Mouse (Mus musculus) stomach, embryonic 16.5 days (tissue): ENCODE results near the gene Tubb4b. TPM values are rescaled to one million over a fixed set of nuclear protein-coding genes. Genes with fewer than 3 reads are reported as not detected.

Source experiments
- ATAC-seq: fragments of 200-750 bp; cut with Nextera tagmentation; 2 replicates; pipeline ENCODE4 v1.8.0; 2017; ENCODE audit warnings: moderate number of reproducible peaks, moderate TSS enrichment; ENCODE audit not compliant: insufficient read depth, low FRiP score
- H3K27ac ChIP-seq: fragments of 300-500 bp; sonication (generic); 2 replicates; pipeline ENCODE4 v1.5.1; 2014; ENCODE audit warnings: low read length
- H3K27me3 ChIP-seq: fragments of 300-500 bp; sonication (generic); 2 replicates; pipeline ENCODE4 v1.6.1; 2014; ENCODE audit warnings: low read length, control low read depth, mixed read lengths; ENCODE audit not compliant: control insufficient read depth, insufficient read depth
- H3K36me3 ChIP-seq: fragments of 300-500 bp; sonication (generic); 2 replicates; pipeline ENCODE4 v1.6.1; 2014; ENCODE audit warnings: low read length; ENCODE audit not compliant: control insufficient read depth, insufficient read depth
- H3K4me1 ChIP-seq: fragments of 300-500 bp; sonication (generic); 2 replicates; pipeline ENCODE4 v1.6.1; 2014; ENCODE audit warnings: low read length, control low read depth, mixed read lengths; ENCODE audit not compliant: control insufficient read depth, insufficient read depth
- H3K4me2 ChIP-seq: fragments of 300-500 bp; sonication (generic); 2 replicates; pipeline ENCODE4 v1.6.1; 2014; ENCODE audit warnings: low read depth, low read length, mixed read lengths
- H3K4me3 ChIP-seq: fragments of 300-500 bp; sonication (generic); replicated peaks from 2 replicates; pipeline ENCODE4 v1.5.1; 2014; ENCODE audit warnings: mild to moderate bottlenecking, low read length
- H3K9ac ChIP-seq: fragments of 300-500 bp; sonication (generic); 2 replicates; pipeline ENCODE4 v1.6.1; 2014; ENCODE audit warnings: low read length
- H3K9me3 ChIP-seq: fragments of 300-500 bp; sonication (generic); replicated peaks from 2 replicates; pipeline ENCODE4 v1.6.1; 2016; ENCODE audit warnings: low read length, control low read depth; ENCODE audit not compliant: control insufficient read depth
- WGBS: fragments of 180-500 bp; shearing (Covaris S2); extraction: QIAGEN DNeasy Blood & Tissue Kit; methylation state at CpG from one replicate; pipeline ENCODE4 v1.1.7; 2014; 5-methylcytosine and 5-hydroxymethylcytosine counted together
- polyA plus RNA-seq: library from polyadenylated mRNA; unstranded; fragments of >200 nt; fragmentation: Nextera tagmentation; extraction: Ambion mirVana; gene quantifications from 2 replicates; pipeline ENCODE4 v1.2.1, GENCODE M21; 2015

The Tubb4b gene
- polyA plus RNA-seq, 1 experiment from 2014 or later = 631 TPM

GRCm38 (mm10) chr2:25182664-25183063 is 41.8 kb downstream of the Tubb4b start:
- no peaks in the 10 kb centered on the region for H3K9me3 ChIP-seq
- no peak overlapping the region for H3K27ac ChIP-seq
- H3K36me3 ChIP-seq = no peaks in the 10 kb centered on the region
- H3K9ac ChIP-seq = peak overlapping the region; percentile 38; the same call in 1 of the 2 replicates
- peak overlapping the region; percentile 35 for H3K4me3 ChIP-seq
- ATAC-seq = no peak
- H3K4me2 ChIP-seq = peak overlapping the region; percentile 85
- H3K4me1 ChIP-seq = peaks cover 29% of the 10 kb centered on the region
- peaks cover 30% of the 10 kb centered on the region for H3K27me3 ChIP-seq
- WGBS = 20% methylated on average over 6 of the region's 6 CpGs

DNA sequence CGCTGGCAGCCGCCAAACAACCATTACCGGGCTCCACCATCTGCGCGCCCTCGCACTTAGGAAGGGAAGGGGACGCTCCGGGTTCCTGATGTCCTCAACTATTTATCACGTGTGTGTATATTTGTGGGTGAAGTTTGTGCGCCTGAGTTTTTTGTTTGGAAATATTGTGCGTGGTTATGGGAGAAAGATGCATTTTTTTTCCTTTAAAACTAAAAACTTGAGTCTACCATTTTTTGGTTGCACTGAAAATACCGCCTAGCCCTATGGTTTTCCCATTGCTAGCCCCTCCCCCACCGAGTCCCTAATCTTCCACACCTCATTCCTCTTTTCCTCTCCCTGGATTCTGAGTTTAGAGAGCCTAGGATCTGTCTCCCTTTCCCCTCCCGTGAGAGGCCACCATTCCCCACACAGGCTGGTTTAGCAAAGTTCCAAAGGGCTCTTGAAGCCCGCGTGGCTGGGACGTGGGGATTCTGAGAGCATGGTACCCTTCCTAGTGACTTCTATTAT is 42.6 kb downstream of the Tubb4b start:
- no peak for ATAC-seq

GRCm38 (mm10) chr2:25180973-25181890 is 43.3 kb downstream of the Tubb4b start:
- peak overlapping the region; percentile 85 for H3K4me2 ChIP-seq
- peaks cover 42% of the 10 kb centered on the region for H3K4me1 ChIP-seq
- H3K27me3 ChIP-seq = peaks cover 30% of the 10 kb centered on the region
- WGBS = under 1% methylated on average over 100 of the region's 100 CpGs
- no peaks in the 10 kb centered on the region for H3K9me3 ChIP-seq
- peak; percentile 63 for ATAC-seq
- H3K4me3 ChIP-seq = peak overlapping the region; percentile 60
- H3K9ac ChIP-seq = peak overlapping the region; percentile 76
- H3K36me3 ChIP-seq = no peaks in the 10 kb centered on the region
- peak overlapping the region; percentile 92 for H3K27ac ChIP-seq

More for the DNA sequence above, 42.6 kb downstream of the Tubb4b start:
- H3K4me3 ChIP-seq = peak overlapping the region; percentile 60
- H3K27me3 ChIP-seq = peaks cover 30% of the 10 kb centered on the region
- peak overlapping the region; percentile 85 for H3K4me2 ChIP-seq
- peaks cover 36% of the 10 kb centered on the region for H3K4me1 ChIP-seq
- H3K9ac ChIP-seq = peak overlapping the region; percentile 76
- peak overlapping the region; percentile 92 for H3K27ac ChIP-seq
- 2% methylated on average over 17 of the region's 17 CpGs for WGBS
- H3K36me3 ChIP-seq = no peaks in the 10 kb centered on the region
- H3K9me3 ChIP-seq = no peaks in the 10 kb centered on the region

GRCm38 (mm10) chr2:25180478-25180903 is 44.0 kb downstream of the Tubb4b start, which contains the start of gene Nrarp:
Gene Nrarp (plus strand): TSS chr2:25180758.
- H3K9ac ChIP-seq = peak within 1 kb of the TSS; percentile 76
- peak within 1 kb of the TSS; percentile 60 for H3K4me3 ChIP-seq
- peak within 1 kb of the TSS; percentile 92 for H3K27ac ChIP-seq
- H3K9me3 ChIP-seq = no peaks in the 10 kb centered on the region
- H3K4me2 ChIP-seq = peak within 1 kb of the TSS; percentile 85
- under 1% methylated on average over 35 of the region's 35 CpGs for WGBS
- ATAC-seq = peak; percentile 91
- H3K4me1 ChIP-seq = peaks cover 36% of the 10 kb centered on the region
- no peaks in the 10 kb centered on the region for H3K36me3 ChIP-seq
- H3K27me3 ChIP-seq = peaks cover 30% of the 10 kb centered on the region

- Histone ChIP-seq H3K27ac (peak overlapping the region; percentile 66), H3K4me1 (peaks cover 32% of the 10 kb centered on the region), H3K4me2 (peak overlapping the region; percentile 85), H3K9ac (peak overlapping the region; percentile 54), H3K36me3 (no peaks in the 10 kb centered on the region), H3K4me3 (peak overlapping the region; percentile 60), H3K9me3 (no peaks in the 10 kb centered on the region), H3K27me3 (peaks cover 25% of the 10 kb centered on the region)
- 39% methylated on average over 15 of the region's 15 CpGs for WGBS
- ATAC-seq = no peak
Observed at GRCm38 (mm10) chr2:25179566-25180217, 44.8 kb downstream of the Tubb4b start.

DNA sequence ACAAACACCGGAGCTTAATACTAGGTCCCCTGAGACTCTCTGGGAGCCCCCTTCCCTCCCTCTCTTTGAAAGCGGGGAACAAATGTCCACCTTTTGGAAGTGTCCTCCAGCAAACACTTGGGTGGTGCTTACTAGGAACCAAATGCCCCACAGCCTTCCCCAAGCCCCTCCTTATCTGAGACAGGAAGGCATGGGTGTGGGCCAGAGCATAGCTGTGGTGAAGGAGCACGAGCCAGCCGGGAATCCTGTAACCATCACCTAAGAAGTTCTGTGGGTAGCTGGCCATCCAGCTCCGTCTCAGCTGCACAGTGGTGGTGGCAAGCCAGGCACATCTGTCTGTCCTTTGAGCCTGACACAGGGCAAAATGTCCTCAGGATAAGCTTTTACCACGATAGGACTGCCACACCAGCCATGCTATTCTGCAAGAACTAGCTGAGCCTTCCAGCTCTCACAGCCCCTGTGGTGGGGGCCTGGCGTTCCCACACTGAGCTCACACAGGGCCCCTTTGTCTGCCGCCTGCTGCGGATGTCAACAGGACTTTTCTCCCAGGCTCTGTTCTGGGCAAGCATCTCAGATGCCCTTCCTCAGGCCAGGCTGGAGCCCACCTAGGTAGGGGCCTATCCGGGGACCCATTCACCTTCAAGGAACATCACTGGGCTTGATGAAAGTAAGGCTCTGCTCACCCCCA is 46.1 kb downstream of the Tubb4b start:
- Histone ChIP-seq H3K27me3 (peaks cover 18% of the 10 kb centered on the region), H3K27ac (no peak overlapping the region), H3K9me3 (no peaks in the 10 kb centered on the region), H3K4me1 (peaks cover 33% of the 10 kb centered on the region), H3K9ac (no peak overlapping the region), H3K4me3 (no peak overlapping the region), H3K36me3 (no peaks in the 10 kb centered on the region), H3K4me2 (no peak overlapping the region)
- no peak for ATAC-seq
- WGBS = 37% methylated on average over 10 of the region's 10 CpGs

GRCm38 (mm10) chr2:25177685-25178084 is 46.8 kb downstream of the Tubb4b start:
- peaks cover 36% of the 10 kb centered on the region for H3K4me1 ChIP-seq
- H3K4me3 ChIP-seq = no peak overlapping the region
- no peaks in the 10 kb centered on the region for H3K9me3 ChIP-seq
- ATAC-seq = 0 out of 2 replicates have a peak, but pooled peaks have one; percentile 6
- H3K27me3 ChIP-seq = peaks cover 12% of the 10 kb centered on the region
- peak overlapping the region; percentile 30; the same call in 1 of the 2 replicates for H3K4me2 ChIP-seq
- WGBS = 10% methylated on average over 6 of the region's 6 CpGs
- peak overlapping the region; percentile 6; the same call in 1 of the 2 replicates for H3K9ac ChIP-seq
- peak overlapping the region; percentile 64 for H3K27ac ChIP-seq
- no peaks in the 10 kb centered on the region for H3K36me3 ChIP-seq

- Histone ChIP-seq H3K4me1 (peaks cover 36% of the 10 kb centered on the region), H3K27ac (peak overlapping the region; percentile 64), H3K36me3 (no peaks in the 10 kb centered on the region), H3K9me3 (no peaks in the 10 kb centered on the region), H3K4me3 (no peak overlapping the region), H3K4me2 (peak overlapping the region; percentile 30; the same call in 1 of the 2 replicates), H3K9ac (peak overlapping the region; percentile 6; the same call in 1 of the 2 replicates), H3K27me3 (peaks cover 9% of the 10 kb centered on the region)
- no peak for ATAC-seq
- 50% methylated on average over 4 of the region's 4 CpGs for WGBS
Observed at GRCm38 (mm10) chr2:25177076-25177475, 47.4 kb downstream of the Tubb4b start.
